Mouse (Mus musculus) erythroblast, embryonic 14.5 days (primary cell): ENCODE measurements around the gene Hist2h3c1. TPM values are rescaled to one million over a fixed set of nuclear protein-coding genes. Genes with fewer than 3 reads are reported as not detected.
"Not testable (repeated sequence)": the region's sequence is repeated elsewhere in the genome, so short reads cannot be mapped to it uniquely, and the experiment has no call there.

Experiments used
- H3K27me3 ChIP-seq: 2 replicates; pipeline ENCODE4 v1.6.1; 2012; ENCODE audit warnings: inconsistent platforms; ENCODE audit not compliant: control insufficient read depth
- H3K36me3 ChIP-seq: 2 replicates; pipeline ENCODE4 v1.6.1; 2012; ENCODE audit warnings: mild to moderate bottlenecking, inconsistent platforms; ENCODE audit not compliant: control insufficient read depth
- H3K4me1 ChIP-seq: 2 replicates; pipeline ENCODE4 v1.6.1; 2012; ENCODE audit warnings: inconsistent platforms; ENCODE audit not compliant: control insufficient read depth
- H3K4me3 ChIP-seq: replicated peaks from 2 replicates; pipeline ENCODE3; 2012; ENCODE audit warnings: moderate library complexity, mild to moderate bottlenecking, inconsistent platforms
- H3K9me3 ChIP-seq: 2 replicates; pipeline ENCODE4 v1.6.1; 2012; ENCODE audit warnings: low read length, inconsistent platforms, mixed read lengths; ENCODE audit not compliant: control insufficient read depth
- GATA1 ChIP-seq: IDR thresholded peaks from 2 replicates; pipeline ENCODE4 v1.6.1; 2012; ENCODE audit warnings: low read length, inconsistent platforms, mixed read lengths
- TAL1 ChIP-seq: IDR thresholded peaks from 3 replicates; pipeline ENCODE4 v1.6.1; 2012; ENCODE audit warnings: low read length, inconsistent platforms, mixed read lengths
- polyA plus RNA-seq: library from polyadenylated mRNA; stranded (reverse); fragments of >175 nt; gene quantifications from 2 replicates; pipeline ENCODE4 v1.2.3, GENCODE M21; 2012

Hist2h3c1 gene
- polyA plus RNA-seq, 1 experiment = not detected

GRCm38 (mm10) chr3:96231758-96232120, 14.7 kb upstream of the Hist2h3c1 start:
- peaks cover 19% of the 10 kb centered on the region for H3K36me3 ChIP-seq
- H3K9me3 ChIP-seq = no peaks in the 10 kb centered on the region
- no peak overlapping the region for H3K4me3 ChIP-seq
- no peak for TF ChIP-seq GATA1
- no peak for TF ChIP-seq TAL1
- H3K4me1 ChIP-seq = peaks cover 41% of the 10 kb centered on the region
- H3K27me3 ChIP-seq = no peaks in the 10 kb centered on the region

DNA sequence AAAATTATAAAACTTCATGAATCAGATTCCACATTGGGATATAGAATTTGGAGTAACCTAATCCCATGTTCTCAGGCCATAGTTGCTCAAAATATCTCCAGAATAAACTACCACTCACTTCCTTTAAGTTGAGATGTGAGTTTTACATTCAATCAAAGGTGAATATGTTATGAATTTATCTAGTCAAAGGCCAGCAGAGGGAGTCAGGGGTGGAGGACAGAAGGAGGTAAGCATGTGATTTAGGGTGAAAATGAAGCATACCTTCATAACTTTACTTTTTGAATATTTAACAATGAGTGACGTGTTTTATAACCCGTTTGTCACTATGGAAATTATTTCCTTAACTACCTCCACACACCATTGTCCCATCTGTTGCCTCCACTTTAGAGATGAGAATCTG, 11.6 kb upstream of the Hist2h3c1 start:
- Histone ChIP-seq H3K36me3 (peaks cover 2% of the 10 kb centered on the region; the same call in 1 of the 2 replicates), H3K4me3 (peak overlapping the region; percentile 65), H3K9me3 (no peaks in the 10 kb centered on the region), H3K27me3 (no peaks in the 10 kb centered on the region), H3K4me1 (peaks cover 44% of the 10 kb centered on the region)
- TF ChIP-seq TAL1 = no peak
- no peak for TF ChIP-seq GATA1

- H3K4me1 ChIP-seq = peaks cover 49% of the 10 kb centered on the region
- peak overlapping the region; percentile 65 for H3K4me3 ChIP-seq
- no peaks in the 10 kb centered on the region for H3K9me3 ChIP-seq
- TF ChIP-seq TAL1 = no peak
- TF ChIP-seq GATA1 = no peak
- H3K36me3 ChIP-seq = peaks cover 2% of the 10 kb centered on the region; the same call in 1 of the 2 replicates
- no peaks in the 10 kb centered on the region for H3K27me3 ChIP-seq
These were observed 10.6 kb upstream of the Hist2h3c1 start for GRCm38 (mm10) chr3:96235836-96236235.

DNA sequence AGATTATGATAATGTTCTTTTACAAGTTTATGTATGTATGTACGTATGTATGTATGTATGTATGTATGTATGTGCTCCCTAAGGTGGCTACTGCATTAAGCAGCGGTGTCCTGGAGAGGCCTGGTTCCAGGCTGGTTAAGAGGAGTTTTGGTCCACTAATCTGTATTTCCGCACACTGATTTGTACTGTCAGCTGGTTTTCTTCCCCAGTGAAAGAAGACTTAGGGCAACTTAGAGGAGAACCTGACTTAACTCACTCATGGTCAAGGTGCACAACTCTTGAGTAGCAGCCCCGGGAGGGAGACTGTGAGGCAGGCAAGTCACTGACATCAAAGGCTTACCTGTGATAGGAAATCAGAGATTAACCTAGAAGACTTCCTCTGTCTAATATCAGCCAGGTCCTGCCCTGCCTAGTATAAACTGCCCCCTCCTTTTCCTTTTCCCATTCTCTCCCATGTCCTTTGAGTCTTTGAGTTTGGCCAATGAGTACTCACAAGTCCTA, 9.6 kb upstream of the Hist2h3c1 start:
- Histone ChIP-seq H3K27me3 (no peaks in the 10 kb centered on the region), H3K36me3 (peaks cover 8% of the 10 kb centered on the region), H3K4me3 (peak overlapping the region; percentile 65), H3K9me3 (no peaks in the 10 kb centered on the region), H3K4me1 (peaks cover 52% of the 10 kb centered on the region)
- TF ChIP-seq TAL1 = no peak
- no peak for TF ChIP-seq GATA1

GRCm38 (mm10) chr3:96237335-96237903, 9.1 kb upstream of the Hist2h3c1 start:
- H3K4me1 ChIP-seq = peaks cover 52% of the 10 kb centered on the region
- TF ChIP-seq GATA1 (no peak), TAL1 (no peak)
- no peaks in the 10 kb centered on the region for H3K9me3 ChIP-seq
- H3K4me3 ChIP-seq = peak overlapping the region; percentile 65
- H3K36me3 ChIP-seq = peaks cover 12% of the 10 kb centered on the region
- H3K27me3 ChIP-seq = no peaks in the 10 kb centered on the region

DNA sequence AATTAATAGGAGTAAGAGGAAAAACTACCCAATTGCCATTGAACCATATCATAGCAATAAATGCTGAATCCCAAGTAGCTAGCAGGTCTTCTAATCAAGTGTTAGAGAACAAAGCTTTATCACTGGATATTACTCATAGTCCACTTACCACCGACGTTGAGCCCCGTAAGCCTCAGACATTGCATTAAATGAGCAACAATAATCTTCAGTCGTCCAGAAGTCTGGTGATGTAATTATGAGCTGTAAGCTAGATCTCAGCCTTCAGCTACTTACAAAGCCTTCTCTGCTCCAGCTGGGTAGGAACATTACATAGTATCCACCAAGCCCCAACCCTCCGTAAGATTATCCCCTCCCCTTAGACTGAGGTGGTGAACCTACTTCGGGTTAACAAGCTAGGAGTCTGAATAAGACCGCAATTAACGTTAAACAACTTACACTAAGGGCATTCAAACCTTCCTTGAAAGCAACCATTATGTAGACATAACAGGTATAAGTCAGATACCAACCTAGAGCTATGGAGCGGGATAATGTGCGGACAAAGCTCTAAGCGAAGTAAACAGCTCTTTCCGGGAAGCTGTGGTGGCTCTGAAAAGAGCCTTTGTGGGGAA, 8.5 kb upstream of the Hist2h3c1 start:
- TF ChIP-seq TAL1 (no peak), GATA1 (no peak)
- peak overlapping the region; percentile 65 for H3K4me3 ChIP-seq
- no peaks in the 10 kb centered on the region for H3K9me3 ChIP-seq
- H3K36me3 ChIP-seq = peaks cover 13% of the 10 kb centered on the region
- H3K27me3 ChIP-seq = no peaks in the 10 kb centered on the region
- H3K4me1 ChIP-seq = peaks cover 56% of the 10 kb centered on the region

DNA sequence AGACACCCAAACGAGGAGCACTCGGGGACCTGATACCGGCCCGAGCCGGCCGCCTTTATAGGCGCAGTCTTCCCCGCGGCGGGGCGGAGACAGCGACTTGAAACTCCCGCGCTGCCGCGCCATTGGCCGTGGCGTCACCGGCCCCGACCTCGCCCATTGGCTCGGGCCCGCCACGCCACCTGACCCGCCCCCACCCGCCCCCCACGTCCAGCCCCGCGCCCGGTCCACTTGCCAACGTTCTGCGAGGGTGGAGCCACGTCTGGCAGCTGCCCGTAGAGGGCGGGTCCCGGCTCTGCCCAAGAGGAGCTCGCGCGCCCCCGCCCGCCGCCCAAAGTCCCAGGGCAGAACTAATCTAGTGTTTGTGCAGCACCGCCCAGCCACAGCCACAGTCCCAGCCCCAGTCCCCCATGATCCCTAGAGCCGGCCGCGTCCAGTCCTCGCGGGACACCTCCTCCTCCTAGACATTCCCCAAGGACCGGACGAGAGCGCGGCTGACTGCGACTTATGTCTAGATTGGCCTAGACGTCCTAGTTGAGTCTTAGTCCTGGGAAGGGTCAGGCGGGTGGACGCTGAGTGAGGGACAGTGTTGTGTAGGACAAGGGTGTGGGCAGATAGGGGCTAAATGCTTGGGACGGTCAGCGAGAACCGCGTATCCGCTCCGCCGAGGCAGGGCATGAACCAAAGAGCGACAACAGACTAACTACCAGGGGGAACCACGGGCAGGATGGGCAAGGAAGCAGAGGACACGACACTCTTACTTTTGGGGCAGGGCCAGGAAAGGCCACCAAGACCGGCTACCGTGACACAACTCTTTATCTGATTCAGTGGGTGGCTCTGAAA, 7.3 kb upstream of the Hist2h3c1 start, which contains the start of gene Hist2h3c2:
TSS of gene Hist2h3c2 (minus strand) at position 174 of the 840 bp plus-strand sequence.
- Histone ChIP-seq H3K4me1 (peaks cover 66% of the 10 kb centered on the region), H3K4me3 (peak within 1 kb of the TSS; percentile 65), H3K36me3 (peaks cover 18% of the 10 kb centered on the region)
- not testable (repeated sequence) for H3K9me3 ChIP-seq, H3K27me3 ChIP-seq

DNA sequence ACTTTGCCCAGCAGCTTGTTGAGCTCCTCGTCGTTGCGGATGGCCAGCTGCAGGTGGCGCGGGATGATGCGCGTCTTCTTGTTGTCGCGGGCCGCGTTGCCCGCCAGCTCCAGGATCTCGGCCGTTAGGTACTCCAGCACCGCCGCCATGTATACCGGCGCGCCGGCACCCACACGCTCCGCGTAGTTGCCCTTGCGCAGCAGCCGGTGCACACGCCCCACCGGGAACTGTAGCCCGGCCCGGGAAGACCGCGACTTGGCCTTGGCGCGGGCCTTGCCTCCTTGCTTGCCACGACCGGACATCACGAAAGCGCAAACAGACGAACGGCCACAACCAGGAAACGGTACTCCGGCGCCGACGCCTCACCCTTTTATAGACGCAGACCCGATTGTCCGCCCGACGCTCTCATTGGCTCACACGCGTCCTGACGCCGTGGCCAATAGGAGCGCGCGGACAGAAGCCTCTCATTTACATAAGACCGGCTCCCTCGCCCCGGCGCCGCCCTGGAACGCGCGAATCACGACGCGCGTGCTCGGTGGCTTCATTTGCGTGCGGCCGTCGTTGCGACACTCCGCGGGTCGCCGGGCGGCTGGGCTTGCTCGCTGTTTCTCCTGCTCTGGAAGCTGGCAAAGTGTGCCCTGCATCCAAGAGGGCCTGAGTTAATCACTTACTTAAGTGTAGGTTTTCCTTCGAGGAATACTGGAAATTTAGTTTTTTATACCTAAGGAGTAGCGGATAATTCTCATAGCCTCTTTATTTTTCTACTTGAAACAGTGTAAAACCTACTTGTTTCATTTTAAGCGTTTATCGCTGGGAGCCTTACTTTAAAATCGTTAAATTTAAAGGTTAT, 6.3 kb upstream of the Hist2h3c1 start, which contains the start of gene Hist2h2aa2:
TSS of gene Hist2h2aa2 (minus strand) at position 328 of the 850 bp plus-strand sequence.
- not testable (repeated sequence) for H3K27me3 ChIP-seq, H3K9me3 ChIP-seq
- Histone ChIP-seq H3K36me3 (peaks cover 20% of the 10 kb centered on the region), H3K4me1 (peaks cover 74% of the 10 kb centered on the region), H3K4me3 (peak within 1 kb of the TSS; percentile 60)

- H3K36me3 ChIP-seq = peaks cover 17% of the 10 kb centered on the region
- no peaks in the 10 kb centered on the region for H3K9me3 ChIP-seq
- TF ChIP-seq TAL1 (no peak), GATA1 (no peak)
- H3K4me1 ChIP-seq = peaks cover 69% of the 10 kb centered on the region
- peak overlapping the region; percentile 59 for H3K4me3 ChIP-seq
- no peaks in the 10 kb centered on the region for H3K27me3 ChIP-seq
These were observed 5.7 kb upstream of the Hist2h3c1 start for GRCm38 (mm10) chr3:96240799-96241197.
